Mouse (Mus musculus) kidney, embryonic 15.5 days (tissue): Measurements from ENCODE around the gene Klf1. TPM values are rescaled to one million over a fixed set of nuclear protein-coding genes. Genes with fewer than 3 reads are reported as not detected.
"Not testable (repeated sequence)": the region's sequence is repeated elsewhere in the genome, so short reads cannot be mapped to it uniquely, and the experiment has no call there.

Experiments
- ATAC-seq: fragments of 200-750 bp; cut with Nextera tagmentation; replicated peaks from 2 replicates; pipeline ENCODE4 v1.8.0; 2017; ENCODE audit warnings: moderate TSS enrichment; ENCODE audit not compliant: low FRiP score
- H3K27ac ChIP-seq: fragments of 300-500 bp; sonication (generic); 2 replicates; pipeline ENCODE4 v1.5.1; 2015; ENCODE audit warnings: mild to moderate bottlenecking, inconsistent platforms
- H3K27me3 ChIP-seq: fragments of 300-500 bp; sonication (generic); 2 replicates; pipeline ENCODE4 v1.6.1; 2015; ENCODE audit warnings: inconsistent platforms
- H3K36me3 ChIP-seq: fragments of 300-500 bp; sonication (generic); 2 replicates; pipeline ENCODE4 v1.6.1; 2015; ENCODE audit warnings: inconsistent platforms
- H3K4me1 ChIP-seq: fragments of 300-500 bp; sonication (generic); 2 replicates; pipeline ENCODE4 v1.6.1; 2015; ENCODE audit warnings: inconsistent platforms
- H3K4me2 ChIP-seq: fragments of 300-500 bp; sonication (generic); 2 replicates; pipeline ENCODE4 v1.6.1; 2015; ENCODE audit warnings: moderate library complexity, mild to moderate bottlenecking, inconsistent platforms
- H3K4me3 ChIP-seq: fragments of 300-500 bp; sonication (generic); replicated peaks from 2 replicates; pipeline ENCODE4 v1.5.1; 2015; ENCODE audit warnings: mild to moderate bottlenecking, inconsistent platforms
- H3K9ac ChIP-seq: fragments of 300-500 bp; sonication (generic); 2 replicates; pipeline ENCODE4 v1.6.1; 2015; ENCODE audit warnings: mild to moderate bottlenecking, inconsistent platforms
- H3K9me3 ChIP-seq: fragments of 300-500 bp; sonication (generic); replicated peaks from 2 replicates; pipeline ENCODE4 v1.6.1; 2016; ENCODE audit warnings: inconsistent platforms
- WGBS: fragments of 180-500 bp; shearing (Covaris S2); methylation state at CpG from one replicate; pipeline ENCODE4 v1.1.7; 2015; ENCODE audit warnings: mixed read lengths; 5-methylcytosine and 5-hydroxymethylcytosine counted together
- polyA plus RNA-seq: library from polyadenylated mRNA; unstranded; fragments of >200 nt; fragmentation: Nextera tagmentation; extraction: Ambion mirVana; gene quantifications from 2 replicates; pipeline ENCODE4 v1.2.1, GENCODE M21; 2015

The Klf1 gene
- polyA plus RNA-seq, 1 experiment from 2014 or later = 7.2 TPM

DNA sequence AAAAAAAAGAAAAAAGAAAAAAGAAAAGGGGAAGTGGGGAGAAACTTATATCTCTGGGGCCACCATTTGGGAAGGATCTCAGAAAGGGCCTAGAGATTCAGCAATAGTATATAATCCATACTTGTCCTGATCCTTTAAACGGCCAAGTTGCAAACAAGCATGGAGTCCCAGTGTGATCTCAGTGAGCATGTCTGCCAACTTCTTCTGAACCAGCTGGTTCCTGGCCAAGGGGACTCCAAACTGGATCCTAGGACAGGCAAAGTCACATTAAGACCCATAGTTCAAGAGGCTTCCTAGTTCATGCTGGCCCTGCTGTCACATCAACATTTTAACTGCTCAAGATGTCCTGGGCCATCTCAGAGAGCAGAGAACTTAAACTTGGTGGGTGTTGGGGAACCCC lies 12.6 kb upstream of the Klf1 start:
- H3K4me1 ChIP-seq = peaks cover 12% of the 10 kb centered on the region
- H3K9ac ChIP-seq = no peak overlapping the region
- WGBS = 88% methylated on average over 1 of the region's 1 CpGs
- no peaks in the 10 kb centered on the region for H3K27me3 ChIP-seq
- H3K36me3 ChIP-seq = peaks cover 66% of the 10 kb centered on the region
- no peak overlapping the region for H3K4me3 ChIP-seq
- H3K9me3 ChIP-seq = no peaks in the 10 kb centered on the region
- H3K4me2 ChIP-seq = no peak overlapping the region
- ATAC-seq = no peak
- H3K27ac ChIP-seq = no peak overlapping the region

DNA sequence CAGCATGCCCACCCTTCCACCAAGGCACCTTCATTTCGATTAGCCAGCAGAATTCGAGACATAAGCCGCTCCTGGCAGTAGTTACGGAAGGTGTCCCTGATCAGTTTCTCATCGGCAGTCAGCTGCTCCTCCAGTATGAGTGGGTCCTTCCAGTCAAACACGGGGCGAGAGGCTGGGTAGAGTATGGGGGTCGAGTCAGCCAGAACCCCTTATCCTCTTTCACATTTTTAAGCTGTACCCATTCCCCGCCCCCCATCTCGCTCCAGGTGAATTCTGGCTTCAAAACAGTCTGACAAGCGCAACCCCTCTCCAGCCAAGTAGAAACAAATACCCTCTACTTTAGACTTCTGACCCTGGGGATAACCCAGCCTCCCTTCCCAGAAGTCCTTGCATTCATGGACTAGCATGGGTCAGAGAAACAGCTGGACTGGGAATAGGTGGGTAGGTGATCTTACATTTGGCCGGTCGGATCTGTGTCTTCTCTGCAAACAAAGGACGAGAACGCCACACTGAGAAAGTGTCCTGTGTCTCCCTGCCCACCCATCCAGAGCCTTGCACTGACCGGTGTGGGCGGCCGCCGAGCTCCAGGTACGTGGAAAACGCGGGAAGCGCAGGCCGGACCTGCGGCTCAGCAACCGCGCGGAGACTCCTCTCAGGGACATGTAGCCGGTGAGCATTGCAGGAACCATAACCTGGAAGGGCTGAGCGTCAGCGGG lies 8.6 kb upstream of the Klf1 start:
- H3K27ac ChIP-seq = peak overlapping the region; percentile 71

DNA sequence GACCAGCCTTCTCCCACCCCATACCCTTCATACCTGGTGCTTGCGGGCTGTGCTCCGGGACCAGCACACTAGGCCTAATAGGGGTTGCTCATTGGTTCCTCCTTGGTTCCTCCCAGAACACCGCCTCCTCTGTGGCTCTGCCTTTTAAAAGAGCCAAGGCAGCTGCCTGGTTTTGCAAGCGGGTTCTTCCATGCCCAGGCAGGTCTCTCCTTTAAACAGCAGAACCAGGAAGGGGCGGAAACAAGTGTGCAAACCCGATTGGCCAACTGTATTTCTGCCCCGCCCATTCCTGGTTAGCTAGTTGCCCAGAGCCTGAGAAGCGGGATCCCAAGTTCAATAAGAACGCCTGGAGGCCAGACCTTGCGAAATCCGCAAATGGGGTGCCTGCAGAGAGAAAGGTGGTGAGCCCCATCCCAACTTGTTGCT lies 8.0 kb upstream of the Klf1 start, which contains the start of gene Gcdh:
Gcdh (minus strand) TSS at position 213 of the 426 bp plus-strand sequence.
- Histone ChIP-seq H3K9me3 (no peaks in the 10 kb centered on the region), H3K4me3 (peak within 1 kb of the TSS; percentile 85), H3K4me2 (peak within 1 kb of the TSS; percentile 78), H3K27me3 (no peaks in the 10 kb centered on the region), H3K27ac (peak within 1 kb of the TSS; percentile 71), H3K9ac (peak within 1 kb of the TSS; percentile 67), H3K36me3 (peaks cover 26% of the 10 kb centered on the region), H3K4me1 (peaks cover 17% of the 10 kb centered on the region)
- peak; percentile 98 for ATAC-seq
- under 1% methylated on average over 11 of the region's 11 CpGs for WGBS

More for the DNA sequence above, 8.6 kb upstream of the Klf1 start:
- Histone ChIP-seq H3K4me3 (peak overlapping the region; percentile 85), H3K27me3 (no peaks in the 10 kb centered on the region), H3K4me2 (peak overlapping the region; percentile 78), H3K9me3 (no peaks in the 10 kb centered on the region), H3K4me1 (peaks cover 17% of the 10 kb centered on the region), H3K9ac (peak overlapping the region; percentile 67), H3K36me3 (peaks cover 32% of the 10 kb centered on the region)
- ATAC-seq = peak; percentile 61
- 7% methylated on average over 31 of the region's 31 CpGs for WGBS

DNA sequence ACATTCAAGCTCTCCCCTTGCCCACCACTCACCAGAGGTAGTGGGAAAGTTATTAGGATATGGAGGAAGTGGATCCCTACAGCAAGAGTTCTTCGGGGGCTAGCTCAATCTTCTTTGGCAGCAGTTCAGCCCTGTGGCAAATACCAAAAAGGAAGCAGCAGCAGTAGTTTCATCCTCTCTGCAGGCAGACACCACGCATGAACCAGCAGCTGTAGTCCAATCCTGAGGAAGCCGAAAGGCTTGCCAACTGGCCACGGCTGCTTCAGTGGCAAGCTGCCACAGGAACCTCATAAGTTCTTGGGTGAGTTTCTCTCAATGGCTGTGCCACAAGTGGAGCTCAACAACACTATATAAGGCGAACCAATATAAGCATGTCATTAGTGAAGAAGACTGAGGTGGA lies 5.8 kb upstream of the Klf1 start:
- ATAC-seq = no peak
- no peak overlapping the region for H3K9ac ChIP-seq
- peaks cover 3% of the 10 kb centered on the region; the same call in 1 of the 2 replicates for H3K27me3 ChIP-seq
- peaks cover 8% of the 10 kb centered on the region for H3K36me3 ChIP-seq
- H3K4me1 ChIP-seq = peaks cover 17% of the 10 kb centered on the region
- H3K4me3 ChIP-seq = no peak overlapping the region
- no peaks in the 10 kb centered on the region for H3K9me3 ChIP-seq
- WGBS = 88% methylated on average over 5 of the region's 5 CpGs
- no peak overlapping the region for H3K4me2 ChIP-seq
- H3K27ac ChIP-seq = no peak overlapping the region

DNA sequence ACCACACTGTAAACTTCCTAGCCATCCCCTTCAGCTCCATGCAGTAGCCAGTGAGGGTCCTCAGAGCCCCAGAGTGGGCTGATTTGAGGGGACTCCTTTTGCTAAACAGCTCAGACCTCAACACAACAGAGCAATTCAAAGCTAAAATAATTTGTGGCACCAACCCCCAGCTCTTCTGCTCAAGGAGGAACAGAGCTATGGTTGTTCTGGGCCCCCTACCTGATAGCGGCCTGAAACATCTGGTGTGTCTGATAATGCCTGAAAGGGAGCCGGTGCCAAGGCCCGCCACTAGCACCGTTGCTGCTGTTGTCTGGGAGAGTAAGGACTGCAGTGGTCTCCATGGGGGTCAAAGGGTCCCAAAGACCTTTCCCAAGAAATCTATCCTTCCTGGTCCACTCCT lies 657 bp upstream of the Klf1 start:
- Histone ChIP-seq H3K36me3 (no peaks in the 10 kb centered on the region), H3K4me1 (peaks cover 16% of the 10 kb centered on the region), H3K4me3 (no peak overlapping the region), H3K9me3 (no peaks in the 10 kb centered on the region), H3K9ac (no peak overlapping the region), H3K4me2 (0 out of 2 replicates have a peak overlapping the region, but pooled peaks have one; percentile 9), H3K27ac (no peak overlapping the region), H3K27me3 (peaks cover 11% of the 10 kb centered on the region)
- no peak for ATAC-seq
- WGBS = 79% methylated on average over 4 of the region's 4 CpGs

DNA sequence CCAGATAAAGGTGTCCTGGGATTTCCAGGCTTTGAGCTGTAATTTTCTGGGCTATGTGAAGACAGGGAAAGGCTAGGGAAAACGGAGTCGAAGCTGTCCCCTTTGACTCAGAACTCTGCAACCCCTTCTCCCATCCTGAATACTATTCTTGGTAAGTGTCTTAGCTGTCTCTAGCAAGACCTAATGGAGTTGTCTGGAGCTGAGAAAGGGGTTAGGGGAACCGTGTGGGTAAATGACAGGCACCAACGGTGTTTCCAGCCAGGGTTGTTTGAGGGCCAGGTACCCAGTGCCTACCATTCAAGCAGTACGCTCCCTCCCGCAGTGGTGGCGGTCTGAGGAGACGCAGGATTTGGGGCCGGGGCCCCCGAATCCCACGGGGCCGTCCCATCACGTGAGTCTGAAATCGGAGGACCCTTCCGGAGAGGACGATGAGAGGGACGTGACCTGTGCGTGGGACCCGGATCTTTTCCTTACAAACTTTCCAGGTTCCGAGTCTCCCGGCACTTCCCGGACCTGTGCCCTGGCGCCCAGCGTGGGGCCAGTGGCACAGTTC lies 715 bp downstream of the Klf1 start:
- peak overlapping the region; percentile 96 for H3K4me2 ChIP-seq
- no peaks in the 10 kb centered on the region for H3K9me3 ChIP-seq
- H3K4me1 ChIP-seq = peaks cover 16% of the 10 kb centered on the region
- no peak overlapping the region for H3K27ac ChIP-seq
- no peak for ATAC-seq
- peak overlapping the region; percentile 65 for H3K4me3 ChIP-seq
- WGBS = 4% methylated on average over 24 of the region's 24 CpGs
- H3K27me3 ChIP-seq = peaks cover 11% of the 10 kb centered on the region
- H3K9ac ChIP-seq = peak overlapping the region; percentile 71
- H3K36me3 ChIP-seq = no peaks in the 10 kb centered on the region

DNA sequence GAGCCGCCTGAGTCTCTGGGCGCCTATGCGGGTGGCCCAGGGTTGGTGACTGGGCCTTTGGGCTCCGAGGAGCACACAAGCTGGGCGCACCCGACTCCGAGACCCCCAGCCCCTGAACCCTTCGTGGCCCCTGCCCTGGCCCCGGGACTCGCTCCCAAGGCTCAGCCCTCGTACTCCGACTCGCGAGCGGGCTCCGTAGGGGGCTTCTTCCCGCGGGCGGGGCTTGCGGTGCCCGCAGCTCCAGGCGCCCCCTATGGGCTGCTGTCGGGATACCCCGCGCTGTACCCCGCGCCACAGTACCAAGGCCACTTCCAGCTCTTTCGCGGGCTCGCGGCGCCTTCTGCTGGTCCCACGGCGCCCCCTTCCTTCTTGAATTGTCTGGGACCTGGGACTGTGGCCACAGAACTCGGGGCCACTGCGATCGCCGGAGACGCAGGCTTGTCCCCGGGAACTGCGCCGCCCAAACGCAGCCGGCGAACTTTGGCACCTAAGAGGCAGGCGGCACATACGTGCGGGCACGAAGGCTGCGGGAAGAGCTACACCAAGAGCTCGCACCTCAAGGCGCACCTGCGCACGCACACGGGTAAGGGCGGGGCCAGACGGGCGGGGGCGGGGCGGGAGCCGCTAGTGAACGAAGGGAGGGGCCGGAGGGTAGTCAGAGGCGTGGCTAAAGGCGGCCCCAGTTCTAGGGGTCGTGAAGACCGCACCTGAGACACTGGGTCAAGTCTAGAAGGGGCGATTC lies 1.4 kb downstream of the Klf1 start:
- Histone ChIP-seq H3K27me3 (peaks cover 11% of the 10 kb centered on the region), H3K9ac (peak overlapping the region; percentile 71), H3K4me1 (peaks cover 18% of the 10 kb centered on the region), H3K4me3 (peak overlapping the region; percentile 65), H3K36me3 (no peaks in the 10 kb centered on the region), H3K4me2 (peak overlapping the region; percentile 96), H3K9me3 (no peaks in the 10 kb centered on the region), H3K27ac (peak overlapping the region; percentile 87)
- peak; percentile 90 for ATAC-seq
- WGBS = under 1% methylated on average over 68 of the region's 68 CpGs

DNA sequence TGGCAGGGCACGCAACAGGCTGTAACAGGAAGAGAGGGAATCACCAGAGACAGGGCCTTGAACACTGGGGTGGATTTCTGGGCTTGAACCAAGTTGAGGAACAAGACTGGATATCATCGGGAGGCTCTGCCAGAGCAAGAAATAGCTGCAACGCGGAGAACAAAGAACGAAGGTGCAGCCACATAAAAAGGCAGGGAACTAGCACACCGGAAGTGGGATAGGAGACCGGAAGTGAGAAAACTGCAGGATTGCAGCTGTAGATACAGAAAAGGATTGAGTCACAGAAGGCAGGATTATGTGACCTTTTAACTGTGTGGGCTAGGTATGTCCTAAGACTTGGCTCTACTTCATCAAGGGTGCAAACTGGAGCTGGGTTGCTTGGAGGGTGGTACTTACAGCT lies 2.6 kb downstream of the Klf1 start:
- Histone ChIP-seq H3K4me3 (no peak overlapping the region), H3K27me3 (peaks cover 18% of the 10 kb centered on the region), H3K9ac (no peak overlapping the region), H3K27ac (no peak overlapping the region), H3K9me3 (no peaks in the 10 kb centered on the region), H3K36me3 (no peaks in the 10 kb centered on the region), H3K4me2 (no peak overlapping the region), H3K4me1 (peaks cover 26% of the 10 kb centered on the region)
- ATAC-seq = no peak
- WGBS = 89% methylated on average over 7 of the region's 7 CpGs

DNA sequence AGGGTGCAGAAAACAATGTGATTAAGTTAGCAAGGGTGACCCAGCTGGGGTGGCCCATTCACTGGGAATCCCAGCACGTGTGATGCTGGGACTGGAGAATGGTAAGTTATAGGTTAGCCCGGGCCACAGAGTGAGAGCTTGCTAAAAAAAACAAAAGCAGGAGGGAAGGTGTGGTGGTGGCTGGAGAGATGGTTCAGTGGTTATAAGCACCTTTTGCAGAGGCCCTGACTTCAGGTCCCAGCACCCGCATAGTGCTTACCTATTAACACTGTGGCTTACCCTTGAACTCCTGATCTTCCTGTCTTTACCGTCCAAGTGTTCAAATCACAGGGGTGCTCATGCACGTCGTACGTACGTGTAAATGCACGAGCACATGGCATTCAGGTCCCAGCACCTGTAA lies 5.3 kb downstream of the Klf1 start:
- no peak overlapping the region for H3K27ac ChIP-seq
- H3K4me3 ChIP-seq = no peak overlapping the region
- H3K36me3 ChIP-seq = no peaks in the 10 kb centered on the region
- no peaks in the 10 kb centered on the region for H3K9me3 ChIP-seq
- peaks cover 27% of the 10 kb centered on the region for H3K4me1 ChIP-seq
- no peak for ATAC-seq
- WGBS = 85% methylated on average over 9 of the region's 9 CpGs
- H3K4me2 ChIP-seq = no peak overlapping the region
- peaks cover 34% of the 10 kb centered on the region for H3K27me3 ChIP-seq
- H3K9ac ChIP-seq = no peak overlapping the region

DNA sequence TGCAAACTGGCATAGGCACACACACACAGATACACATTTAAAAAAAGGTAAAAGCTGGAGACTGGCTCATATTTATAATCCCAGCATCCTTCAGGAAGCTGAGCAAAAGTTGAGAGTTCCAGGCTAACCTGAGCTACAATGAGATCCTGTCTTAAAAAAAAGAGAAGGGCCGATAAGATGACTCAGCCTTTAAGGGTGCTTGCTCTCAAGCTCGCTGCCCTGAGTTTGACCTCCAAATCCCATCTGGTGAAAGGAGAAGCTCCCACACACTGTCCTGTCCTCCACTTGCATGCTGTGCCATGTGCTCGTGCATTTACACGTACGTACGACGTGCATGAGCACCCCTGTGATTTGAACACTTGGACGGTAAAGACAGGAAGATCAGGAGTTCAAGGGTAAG lies 5.8 kb downstream of the Klf1 start:
- no peak overlapping the region for H3K27ac ChIP-seq
- WGBS = 59% methylated on average over 8 of the region's 8 CpGs
- H3K36me3 ChIP-seq = no peaks in the 10 kb centered on the region
- H3K9ac ChIP-seq = no peak overlapping the region
- peaks cover 27% of the 10 kb centered on the region for H3K4me1 ChIP-seq
- peaks cover 37% of the 10 kb centered on the region for H3K27me3 ChIP-seq
- no peak for ATAC-seq
- no peak overlapping the region for H3K4me3 ChIP-seq
- H3K4me2 ChIP-seq = no peak overlapping the region
- H3K9me3 ChIP-seq = no peaks in the 10 kb centered on the region

DNA sequence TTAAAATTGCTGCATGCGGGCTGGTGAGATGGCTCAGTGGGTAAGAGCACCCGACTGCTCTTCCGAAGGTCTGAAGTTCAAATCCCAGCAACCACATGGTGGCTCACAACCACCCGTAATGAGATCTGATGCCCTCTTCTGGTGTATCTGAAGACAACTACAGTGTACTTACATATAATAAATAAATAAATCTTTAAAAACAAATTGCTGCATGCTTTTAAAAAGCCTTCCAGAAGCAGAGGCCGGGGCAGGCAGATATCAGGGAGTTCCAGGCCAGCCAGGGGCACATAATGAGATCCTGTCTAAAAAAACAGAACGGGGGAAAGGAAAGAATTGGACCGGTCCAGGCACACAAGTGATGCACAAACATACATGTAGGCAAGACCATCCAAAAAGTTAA lies 6.3 kb downstream of the Klf1 start:
- not testable (repeated sequence) for H3K9me3 ChIP-seq, H3K9ac ChIP-seq, ATAC-seq, H3K36me3 ChIP-seq
- H3K4me2 ChIP-seq = peak overlapping the region; percentile 91
- H3K27me3 ChIP-seq = peaks cover 42% of the 10 kb centered on the region
- H3K4me1 ChIP-seq = peaks cover 28% of the 10 kb centered on the region
- 28% methylated on average over 7 of the region's 7 CpGs for WGBS
- H3K4me3 ChIP-seq = peak overlapping the region; percentile 59
- H3K27ac ChIP-seq = peak overlapping the region; percentile 54; the same call in 1 of the 2 replicates
